Mouse (Mus musculus) liver, adult 2 months (tissue): ENCODE data around the gene Adrb1. TPM values are rescaled to one million over a fixed set of nuclear protein-coding genes. Genes with fewer than 3 reads are reported as not detected.
"Not testable (repeated sequence)": the region's sequence is repeated elsewhere in the genome, so short reads cannot be mapped to it uniquely, and the experiment has no call there.

ENCODE experiments used
- DNase-seq: peaks from one replicate; pipeline ENCODE4 v3.0.0-alpha.2; 2011; ENCODE audit warnings: low read depth, low spot score; ENCODE audit errors: extremely low read depth
- H3K27ac ChIP-seq: fragments of 200-500 bp; replicated peaks from 2 replicates; pipeline ENCODE4 v1.5.1; 2012; ENCODE audit warnings: low read depth, mild to moderate bottlenecking, control low read depth, inconsistent platforms, low read length; ENCODE audit not compliant: insufficient read depth
- H3K27me3 ChIP-seq: fragments of 200-500 bp; 2 replicates; pipeline ENCODE4 v1.6.1; 2012; ENCODE audit warnings: mild to moderate bottlenecking, moderate library complexity, low read length, inconsistent platforms; ENCODE audit not compliant: control insufficient read depth, insufficient read depth
- H3K36me3 ChIP-seq: fragments of 200-500 bp; 2 replicates; pipeline ENCODE4 v1.6.1; 2012; ENCODE audit warnings: low read length, inconsistent platforms; ENCODE audit not compliant: control insufficient read depth, insufficient read depth
- H3K4me1 ChIP-seq: fragments of 200-500 bp; 2 replicates; pipeline ENCODE4 v1.6.1; 2011; ENCODE audit warnings: low read length; ENCODE audit not compliant: control insufficient read depth, insufficient read depth
- H3K4me3 ChIP-seq: fragments of 200-500 bp; 2 replicates; pipeline ENCODE4 v1.5.1; 2011; ENCODE audit warnings: low read depth, mild to moderate bottlenecking, control low read depth, low read length, moderate library complexity; ENCODE audit not compliant: insufficient read depth
- H3K79me2 ChIP-seq: fragments of 200-500 bp; 2 replicates; pipeline ENCODE4 v1.6.1; 2012; ENCODE audit warnings: inconsistent platforms, mild to moderate bottlenecking, low read length, moderate library complexity; ENCODE audit not compliant: control insufficient read depth, insufficient read depth
- H3K9ac ChIP-seq: fragments of 200-500 bp; 2 replicates; pipeline ENCODE4 v1.6.1; 2012; ENCODE audit warnings: low read depth, mild to moderate bottlenecking, control low read depth, inconsistent platforms, low read length
- CTCF ChIP-seq: fragments of 200-500 bp; IDR thresholded peaks from 2 replicates; pipeline ENCODE4 v1.5.1; 2011; ENCODE audit warnings: low read depth, low read length, control low read depth
- POLR2A ChIP-seq: fragments of 200-500 bp; IDR thresholded peaks from 2 replicates; pipeline ENCODE4 v1.6.1; 2011; ENCODE audit warnings: low read length, control low read depth; ENCODE audit not compliant: insufficient read depth; ENCODE audit errors: extremely low read depth
- WGBS: fragments of 180-500 bp; shearing (Covaris S2); methylation state at CpG from one replicate; pipeline ENCODE4 v1.1.7; 2018; 5-methylcytosine and 5-hydroxymethylcytosine counted together
- polyA plus RNA-seq: library from polyadenylated mRNA; depleted of rRNA; stranded (reverse); fragments of >200 nt; gene quantifications from 2 replicates; pipeline ENCODE4 v1.2.3, GENCODE M21; 2012; rRNA removed
- total RNA-seq: library from RNA; depleted of rRNA; stranded (reverse); fragments of >200 nt; gene quantifications from 2 replicates; pipeline ENCODE4 v1.2.3, GENCODE M21; 2014; rRNA removed

The Adrb1 gene
- total and polyA plus RNA-seq, 2 experiments = 0.65 to 0.89 TPM

DNA sequence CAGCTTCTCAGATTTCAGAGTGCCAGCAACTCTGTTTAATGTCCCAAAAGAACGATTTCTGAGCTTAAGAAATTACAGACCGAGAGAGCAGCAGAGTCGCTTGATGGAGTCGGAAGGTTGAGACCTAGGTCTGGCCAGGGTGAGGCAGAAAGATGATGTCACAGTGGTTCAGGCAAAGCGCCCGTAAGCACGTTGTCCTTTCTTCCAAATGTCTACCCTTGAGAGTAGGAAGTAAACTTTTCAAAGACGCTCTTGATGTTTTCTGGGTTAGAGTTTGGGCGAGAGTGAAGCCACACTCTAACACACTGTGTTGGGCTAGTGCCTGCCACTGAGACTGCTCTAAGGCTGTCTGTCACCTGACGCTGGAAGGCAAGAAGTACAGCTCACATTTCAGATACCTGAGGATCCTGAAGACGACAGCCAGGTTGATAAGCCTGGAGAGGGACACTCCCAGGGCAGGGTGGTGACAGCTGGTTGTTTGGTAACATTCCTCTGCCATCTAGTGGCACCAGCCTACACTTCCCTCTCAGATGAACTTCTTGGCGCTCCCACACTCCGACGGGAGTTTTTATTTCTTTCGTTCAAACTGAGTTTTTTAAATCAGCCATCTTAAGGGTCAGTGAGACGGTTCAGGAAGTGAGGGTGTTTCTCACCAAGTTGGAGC, 54.9 kb downstream of the Adrb1 start:
- Histone ChIP-seq H3K4me3 (no peak overlapping the region), H3K79me2 (no peaks in the 10 kb centered on the region), H3K27me3 (no peaks in the 10 kb centered on the region), H3K27ac (no peak overlapping the region), H3K36me3 (no peaks in the 10 kb centered on the region), H3K4me1 (no peaks in the 10 kb centered on the region), H3K9ac (no peak overlapping the region)
- TF ChIP-seq CTCF = peak; percentile 81
- TF ChIP-seq POLR2A = no peak
- WGBS = 28% methylated on average over 16 of the region's 16 CpGs
- DNase-seq = peak; percentile 44

DNA sequence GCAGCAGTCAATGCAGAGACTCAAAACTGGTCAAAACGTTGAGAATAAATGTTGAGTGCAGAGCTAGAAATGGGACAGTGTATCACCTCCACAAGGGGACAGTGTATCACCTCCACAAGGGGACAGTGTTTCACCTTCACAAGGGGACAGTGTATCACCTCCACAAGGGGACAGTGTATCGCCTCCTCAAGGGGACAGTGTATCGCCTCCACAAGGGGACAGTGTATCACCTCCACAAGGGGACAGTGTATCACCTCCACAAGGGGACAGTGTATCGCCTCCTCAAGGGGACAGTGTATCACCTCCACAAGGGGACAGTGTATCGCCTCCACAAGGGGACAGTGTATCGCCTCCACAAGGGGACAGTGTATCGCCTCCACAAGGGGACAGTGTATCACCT, 56.5 kb downstream of the Adrb1 start:
- not testable (repeated sequence) for H3K79me2 ChIP-seq, H3K27ac ChIP-seq, DNase-seq, H3K9ac ChIP-seq, H3K36me3 ChIP-seq, H3K4me1 ChIP-seq, H3K4me3 ChIP-seq, H3K27me3 ChIP-seq
- WGBS = 95% methylated on average over 7 of the region's 7 CpGs

Other genes starting within 250 kb of the Adrb1 start
- gene Dclre1a, start 174.0 kb upstream of the Adrb1 start, total RNA-seq = 12.1 and 13.5 TPM in 2 replicates
- gene Dclre1a, start 174.0 kb upstream of the Adrb1 start, polyA plus RNA-seq = 3.1 and 3.3 TPM in 2 replicates
- 11.9 and 12.6 TPM in 2 replicates for gene Nhlrc2, start 173.9 kb upstream of the Adrb1 start, total RNA-seq
- gene Nhlrc2, start 173.9 kb upstream of the Adrb1 start, polyA plus RNA-seq = 3.8 and 3.9 TPM in 2 replicates
- gene Ccdc186, start 100.0 kb downstream of the Adrb1 start, total RNA-seq = 5.9 and 7.9 TPM in 2 replicates
- gene Ccdc186, start 100.0 kb downstream of the Adrb1 start, polyA plus RNA-seq = 0.95 and 1.6 TPM in 2 replicates
- not detected in 2 replicates for gene Tdrd1, start 104.0 kb downstream of the Adrb1 start, total RNA-seq
- not detected in 2 replicates for gene Tdrd1, start 104.0 kb downstream of the Adrb1 start, polyA plus RNA-seq
- gene Vwa2, start 152.1 kb downstream of the Adrb1 start, total RNA-seq = not detected in 2 replicates
- not detected in 2 replicates for gene Vwa2, start 152.1 kb downstream of the Adrb1 start, polyA plus RNA-seq